Mouse (Mus musculus) hematopoietic stem cell, adult 5-6 weeks (primary cell): Measurements from ENCODE around the gene Tbcel. TPM values are rescaled to one million over a fixed set of nuclear protein-coding genes. Genes with fewer than 3 reads are reported as not detected.
A peak's percentile ranks its signal among the peaks of the same experiment; 100 is the strongest.

Source experiments
- ATAC-seq, 2 experiments: fragments of 125-278 bp in 1 of 2; replicated peaks in 1 of 2; 2 replicates each; pipeline ENCODE4 v1.8.0; 2016 to 2017; ENCODE audit warnings: inconsistent platforms in 2 of 2, mild to moderate bottlenecking in 2 of 2, moderate number of reproducible peaks in 2 of 2, low read depth in 1 of 2, moderate TSS enrichment in 1 of 2; ENCODE audit not compliant: low FRiP score in 2 of 2, poor library complexity in 2 of 2, severe bottlenecking in 2 of 2, insufficient read depth in 1 of 2, low TSS enrichment in 1 of 2
- total RNA-seq: library from RNA; stranded (forward); fragments of 172-1452, 232-1000 nt; gene quantifications from 2 replicates; pipeline ENCODE4 v1.2.3, GENCODE M21; 2017

Gene Tbcel
- total RNA-seq = 33.8 and 33.9 TPM in 2 replicates

DNA sequence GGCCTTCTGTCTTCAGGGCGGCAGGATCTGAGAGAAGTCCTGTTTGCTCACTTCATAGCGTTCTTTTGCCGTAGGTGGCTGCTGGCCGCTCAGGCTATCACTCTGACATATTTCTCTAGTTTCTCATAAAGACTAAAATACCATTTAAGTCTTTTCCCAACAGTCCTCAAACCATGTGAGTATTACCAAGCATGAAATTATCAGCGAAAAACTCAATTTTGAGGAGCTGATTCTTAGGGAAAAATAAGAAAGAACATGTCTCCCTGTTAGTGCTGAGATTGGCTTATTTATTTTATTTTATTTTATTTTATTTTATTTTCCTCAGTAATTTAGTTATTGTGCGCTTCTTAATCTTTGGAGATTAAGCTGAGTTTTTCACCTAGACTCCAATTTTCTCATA is at the start of gene Tbcel:
TSS of gene Tbcel (minus strand) at position 101 of the 400 bp plus-strand sequence.
- ATAC-seq = no peak

DNA sequence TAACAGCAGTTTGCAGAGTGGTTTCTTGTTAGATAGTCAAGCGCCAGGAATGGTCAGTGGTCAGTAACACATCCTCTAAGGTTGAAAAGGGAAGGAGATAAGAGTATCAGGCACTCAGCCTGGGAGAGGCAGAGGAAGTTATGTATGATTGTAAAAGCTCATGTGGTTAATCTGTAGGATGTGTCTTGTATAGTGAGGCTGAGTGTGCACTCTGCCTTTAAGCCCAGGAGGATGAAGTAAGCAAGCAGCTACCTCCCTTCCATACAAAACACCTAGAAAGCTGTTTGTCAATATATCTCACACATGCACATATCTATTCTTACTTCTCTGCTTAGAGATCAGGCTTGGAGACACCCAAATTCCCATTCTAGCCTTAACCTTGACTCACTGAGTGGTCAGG is 47.6 kb upstream of the Tbcel start:
- no peak; a peak in 1 of 4 replicates for ATAC-seq

DNA sequence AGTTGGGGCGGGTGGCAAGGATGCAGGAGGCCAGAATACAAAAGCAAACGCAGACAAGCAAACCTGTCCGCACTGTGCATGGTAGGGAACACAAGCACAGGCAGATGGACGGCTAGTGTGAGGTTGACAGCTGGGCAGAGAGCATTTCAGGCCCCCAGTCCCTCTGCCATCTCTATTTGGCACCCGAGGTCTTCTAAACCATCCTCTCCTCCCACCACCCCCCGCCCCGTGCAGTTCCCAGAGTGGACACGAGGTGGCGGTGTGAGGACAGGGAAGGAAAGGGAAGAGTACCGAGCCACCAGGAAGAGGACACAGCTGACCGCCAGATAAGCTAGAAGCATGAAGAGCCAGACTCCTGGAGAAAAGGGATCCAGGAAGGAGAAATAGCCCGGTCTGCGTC is 42.5 kb upstream of the Tbcel start:
- ATAC-seq = peak; percentile 67 to 68

DNA sequence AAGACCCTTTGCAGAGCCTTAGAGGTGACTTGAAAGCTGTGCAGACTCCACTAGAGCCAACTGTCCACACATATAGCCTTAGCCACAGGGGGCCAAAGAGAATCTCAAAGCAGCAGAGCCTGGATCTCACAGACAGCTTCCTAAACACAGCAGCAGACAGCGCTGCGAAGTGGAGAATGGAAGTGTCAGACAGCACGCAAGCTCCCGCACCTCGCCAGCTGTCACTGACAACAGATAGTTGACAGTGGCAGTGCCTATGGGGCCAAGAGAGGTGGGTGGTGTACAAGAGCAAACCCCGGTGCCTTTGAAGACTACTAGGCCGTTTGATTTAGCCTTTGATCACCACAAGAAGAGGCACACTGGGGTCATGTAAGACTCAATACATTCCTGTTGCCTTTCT is 41.4 kb upstream of the Tbcel start:
- no peak for ATAC-seq

DNA sequence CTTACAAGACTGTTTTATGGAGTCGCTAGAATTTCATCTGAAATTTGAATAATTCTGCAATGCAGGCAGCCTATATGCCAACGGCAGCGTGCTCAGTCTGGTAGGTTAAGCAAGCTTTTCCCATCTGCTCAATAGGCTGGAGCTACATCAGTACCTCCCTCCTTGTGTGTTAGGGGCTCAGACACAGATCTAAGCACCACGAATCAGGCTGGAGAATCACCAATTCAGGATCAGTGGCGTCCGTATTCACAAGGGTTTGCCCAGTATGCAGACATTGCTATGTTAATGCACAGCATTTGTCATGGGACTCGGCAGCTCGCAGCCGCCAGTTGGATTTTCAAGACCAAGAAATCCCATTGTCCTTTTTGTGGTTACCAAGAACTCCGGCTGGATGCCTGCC is 36.9 kb upstream of the Tbcel start:
- no peak for ATAC-seq

DNA sequence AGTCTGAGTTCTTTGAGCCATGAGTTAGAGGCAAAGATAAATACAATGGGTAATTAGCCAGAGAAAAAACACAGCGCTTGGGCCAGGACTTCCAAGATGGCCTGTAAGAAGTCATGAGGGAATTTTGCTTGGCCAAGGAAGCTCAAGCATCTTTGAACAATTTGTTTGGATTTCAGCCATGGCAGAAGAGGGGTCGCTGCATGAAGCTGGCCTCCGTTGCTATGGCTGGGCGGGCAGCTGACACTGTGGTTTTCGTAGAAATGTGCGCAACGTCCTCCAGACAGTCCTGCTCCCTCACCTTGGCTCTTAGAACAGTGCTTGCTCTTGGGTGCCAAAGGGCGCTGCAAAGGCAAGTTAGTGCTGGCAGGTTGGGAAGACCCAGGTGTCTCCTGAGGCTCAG is 25.9 kb upstream of the Tbcel start:
- ATAC-seq = no peak

DNA sequence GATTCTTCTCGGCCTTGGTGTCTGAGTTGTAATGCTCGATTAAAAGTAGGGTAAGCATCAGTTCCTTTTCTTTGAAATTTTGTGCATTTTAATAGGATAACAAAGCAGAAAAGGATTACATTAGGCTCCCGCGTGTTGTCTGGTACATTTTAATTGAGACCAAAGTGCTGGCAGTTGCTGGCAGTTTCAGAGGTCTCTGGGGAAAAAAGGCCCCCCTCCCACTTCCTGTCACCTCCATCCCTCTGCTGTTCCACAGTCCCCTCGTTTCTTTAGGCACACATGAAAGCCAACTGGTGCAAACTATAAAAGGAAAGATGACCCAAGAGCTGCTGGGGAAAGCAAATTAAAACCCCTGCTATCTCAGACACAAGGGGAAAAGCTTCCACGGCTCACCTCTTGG is 25.4 kb upstream of the Tbcel start:
- ATAC-seq = no peak

DNA sequence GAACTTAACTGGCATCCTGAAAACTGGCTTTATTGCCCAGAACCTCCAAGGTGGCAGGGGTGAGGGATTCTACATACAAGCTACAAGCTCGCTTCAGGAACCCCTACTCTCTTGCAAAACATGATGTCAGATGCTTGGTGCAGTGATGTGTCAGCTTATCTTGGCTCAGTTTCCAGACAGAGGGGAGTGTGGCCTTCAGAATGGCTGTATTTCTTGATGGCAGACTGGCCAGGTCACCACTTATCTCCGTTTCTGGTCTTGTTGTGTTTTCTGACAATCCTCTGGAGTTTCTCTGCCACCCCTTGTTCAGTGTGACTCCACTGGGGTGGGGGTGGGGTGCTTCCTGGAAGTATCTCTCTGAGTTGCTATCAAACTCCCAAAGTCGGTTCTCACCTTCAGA is 24.3 kb upstream of the Tbcel start:
- ATAC-seq = no peak

DNA sequence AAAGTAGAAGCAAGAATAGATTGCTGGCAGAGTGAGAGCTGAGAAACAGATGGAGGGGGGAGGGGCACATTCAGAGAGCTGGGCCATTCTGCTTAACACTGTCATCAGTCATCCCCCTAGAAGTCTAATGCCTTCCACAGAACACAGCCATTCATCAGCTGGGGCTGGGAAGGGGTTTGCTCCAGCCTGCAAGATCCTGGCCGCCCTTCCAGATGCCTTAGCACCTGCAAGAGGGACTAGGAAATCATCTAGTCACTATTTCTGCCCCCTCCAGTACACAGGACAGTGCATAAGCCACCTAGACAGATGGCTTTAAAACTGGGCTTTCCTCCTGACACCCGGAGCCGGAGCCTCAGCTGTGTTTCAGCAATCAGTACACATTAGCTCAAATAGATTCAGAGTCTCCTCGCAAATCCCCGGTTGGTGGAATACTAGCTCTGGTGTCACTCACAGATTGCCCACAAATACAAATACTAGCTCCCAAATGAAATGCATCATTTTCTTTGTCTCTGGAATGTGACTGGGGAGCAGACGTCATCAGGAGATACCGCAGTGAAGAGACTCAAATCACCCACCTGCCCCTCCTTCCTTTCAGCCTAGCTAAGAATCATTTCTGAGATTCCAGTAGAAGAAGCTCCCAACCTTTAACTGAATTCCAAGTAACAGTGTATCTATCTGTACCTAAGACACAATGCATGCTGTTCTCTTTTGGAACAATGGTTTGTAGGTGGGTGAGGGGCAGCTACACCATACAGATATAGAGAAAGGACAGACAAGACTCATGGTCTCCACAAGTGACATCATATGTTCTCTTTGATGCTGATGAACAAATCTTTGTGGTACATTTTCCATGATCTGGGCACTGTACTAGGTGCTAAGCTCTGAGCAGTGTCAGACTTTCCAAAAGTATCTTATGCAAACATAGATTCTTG is 22.9 kb upstream of the Tbcel start:
- ATAC-seq = no peak

DNA sequence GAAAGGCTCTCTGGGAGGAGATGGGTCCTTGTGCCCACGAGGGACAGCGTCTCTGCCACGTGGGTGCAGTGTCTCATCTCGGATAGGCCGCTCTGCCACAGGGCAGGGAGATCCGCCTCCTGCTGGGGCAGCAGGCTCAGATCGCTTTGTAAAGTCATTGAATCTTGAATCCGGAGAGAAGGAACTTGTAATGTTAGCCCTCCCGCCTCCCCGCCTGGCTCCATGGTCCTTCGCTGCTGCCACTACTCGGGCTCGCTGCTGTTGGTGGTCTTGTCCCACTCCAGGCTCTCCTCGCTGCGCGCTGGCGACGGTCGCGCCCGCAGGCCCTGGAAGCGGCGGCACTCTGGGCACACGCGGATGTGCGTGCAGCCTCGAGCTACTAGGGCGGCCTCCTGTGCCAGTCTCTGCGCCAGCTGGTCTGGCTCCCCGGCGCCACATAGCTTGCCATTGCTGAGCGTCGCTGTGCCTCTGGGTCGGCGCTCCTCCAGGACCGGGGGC is 13.0 kb upstream of the Tbcel start:
- ATAC-seq = peak; percentile 37 to 66

DNA sequence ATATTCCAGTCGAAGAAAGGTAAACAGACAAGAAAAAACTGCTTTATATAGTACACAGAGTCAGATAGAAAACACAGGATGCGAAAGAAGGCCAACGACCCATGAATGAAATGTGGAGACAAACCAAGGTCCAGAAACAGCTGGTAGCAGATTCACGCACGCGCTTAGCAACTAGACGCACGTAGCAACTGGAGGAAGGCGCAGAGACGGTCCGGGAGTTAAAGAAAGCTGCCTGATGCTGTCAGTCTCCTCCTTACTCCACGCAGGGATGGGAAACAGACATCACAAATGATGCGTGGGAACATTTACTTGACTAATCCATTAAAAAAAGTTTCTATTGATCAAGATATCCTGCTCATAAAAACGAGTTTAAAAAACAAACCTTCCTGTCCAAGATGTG is 10.6 kb upstream of the Tbcel start:
- ATAC-seq = no peak

DNA sequence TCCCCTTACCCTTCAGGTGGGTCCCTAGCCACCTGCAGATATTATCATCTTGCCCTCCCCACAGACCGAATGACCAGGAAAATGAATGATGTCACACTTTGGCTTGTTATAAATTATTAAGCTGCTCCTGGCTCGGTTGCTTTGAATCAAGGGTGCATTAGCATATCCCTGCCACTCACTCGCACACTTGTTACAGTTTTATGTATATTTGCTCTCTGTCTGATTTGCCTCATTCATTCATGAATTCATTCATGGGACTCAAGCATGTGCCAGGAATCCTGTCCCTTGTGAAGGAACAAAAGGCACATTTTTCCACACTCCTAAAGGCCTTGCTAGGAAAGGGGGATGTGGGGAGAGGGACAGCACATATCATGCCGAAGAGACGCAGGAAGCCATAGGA is 5.5 kb upstream of the Tbcel start:
- ATAC-seq = no peak

DNA sequence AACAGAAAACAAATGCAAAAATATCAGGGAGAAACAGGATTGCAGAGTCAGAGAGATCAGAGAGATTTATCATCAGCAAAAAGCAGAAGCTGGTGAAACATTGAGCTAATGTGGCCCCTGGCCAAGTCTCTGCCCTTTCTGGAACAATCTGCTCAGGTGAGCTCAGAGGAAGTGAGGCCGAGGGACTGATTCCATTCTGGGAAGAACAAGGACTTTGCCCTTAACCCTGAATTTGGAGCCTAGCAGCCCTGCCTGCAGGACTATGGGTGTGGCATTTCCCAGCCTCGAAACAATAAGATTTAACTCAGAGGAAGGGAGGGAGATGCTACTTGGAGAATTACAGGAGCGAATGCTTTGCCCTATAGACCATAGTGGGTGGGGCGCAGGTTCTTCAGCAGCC is 4.7 kb upstream of the Tbcel start:
- ATAC-seq = peak in 1 of 2 experiments; percentile 65; a peak in 1 of 4 replicates

DNA sequence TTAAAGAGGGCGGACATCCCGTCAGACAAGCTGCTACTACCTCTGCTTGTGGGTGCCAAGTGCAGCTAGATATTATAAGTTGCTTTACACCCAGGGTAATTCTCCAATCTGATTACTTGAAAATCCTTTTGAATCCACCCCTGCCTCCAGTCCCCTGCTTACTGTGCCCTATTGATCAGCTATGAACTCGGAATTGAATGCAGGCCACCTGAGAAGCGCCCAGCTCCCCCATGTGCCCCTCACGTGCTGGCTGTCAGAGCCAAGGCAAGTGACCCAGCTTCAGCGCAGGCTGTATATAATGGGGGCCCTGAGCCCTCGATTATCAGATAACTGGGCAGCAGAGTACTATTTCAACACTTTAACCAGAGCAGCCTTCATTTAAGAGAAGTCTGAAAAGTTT is 626 bp upstream of the Tbcel start:
- no peak for ATAC-seq

DNA sequence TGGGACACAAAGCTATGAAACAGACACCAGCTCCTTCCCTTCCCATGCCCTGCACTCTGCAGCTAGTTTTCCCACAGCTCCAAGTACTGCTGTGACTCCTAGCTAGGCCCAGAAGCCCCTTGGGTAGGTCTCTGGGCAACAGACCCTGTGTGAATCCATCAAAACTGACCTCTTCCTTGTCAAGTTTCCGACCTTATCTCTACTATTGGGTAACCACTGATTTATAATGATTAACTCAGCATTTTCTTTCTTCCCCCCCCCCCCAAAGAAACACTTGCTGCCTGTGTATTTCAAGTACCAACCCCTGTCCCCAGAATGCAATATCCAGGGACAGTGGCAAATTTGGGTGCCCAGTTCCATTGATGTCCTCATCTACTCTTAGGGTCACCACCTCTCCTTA is 587 bp downstream of the Tbcel start:
- ATAC-seq = no peak

DNA sequence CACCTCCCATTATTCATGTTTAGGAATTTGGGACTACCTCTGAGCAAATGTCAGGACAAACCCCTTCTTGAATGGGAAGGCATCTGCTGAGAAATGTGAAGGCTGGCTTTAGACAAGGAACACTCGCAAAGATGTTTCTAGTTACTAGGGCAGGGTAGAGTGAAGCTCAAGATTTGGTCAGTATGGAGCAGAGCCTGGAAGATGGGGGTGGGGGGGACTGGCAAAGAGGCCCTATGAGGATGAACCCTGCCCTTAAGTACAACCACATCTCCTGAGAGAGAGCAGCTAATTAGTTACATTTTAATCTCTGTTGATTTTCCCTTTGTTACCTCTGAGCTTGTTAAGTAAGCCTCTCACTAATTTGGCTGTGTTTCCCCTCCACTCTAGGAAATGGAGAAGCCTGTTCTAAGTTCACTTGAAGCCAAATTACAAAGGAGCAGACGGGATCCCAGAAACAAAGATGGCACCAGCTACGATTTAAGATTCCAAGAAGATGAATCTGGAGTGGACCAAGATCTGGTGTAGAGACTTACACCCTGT is 2.6 kb downstream of the Tbcel start:
- ATAC-seq = no peak

DNA sequence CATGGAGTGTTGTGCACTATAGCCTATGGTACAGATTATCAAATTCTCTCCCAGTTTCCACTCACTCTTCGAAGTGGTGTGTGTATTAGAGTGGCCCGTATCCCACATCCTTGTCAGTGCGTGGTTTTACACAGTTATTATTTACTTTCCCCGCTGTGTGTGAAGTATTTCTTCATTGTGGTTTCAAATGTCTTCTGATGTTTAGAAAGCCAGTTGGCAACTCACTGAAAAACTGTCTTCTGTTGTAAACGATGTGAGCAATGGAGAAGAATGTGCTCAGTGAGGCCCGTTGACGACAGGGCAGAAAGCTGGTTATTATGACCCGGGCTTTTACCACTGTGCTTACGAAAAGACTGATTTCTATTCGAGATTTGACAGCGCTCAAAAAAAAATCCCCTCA is 3.0 kb downstream of the Tbcel start:
- no peak for ATAC-seq

DNA sequence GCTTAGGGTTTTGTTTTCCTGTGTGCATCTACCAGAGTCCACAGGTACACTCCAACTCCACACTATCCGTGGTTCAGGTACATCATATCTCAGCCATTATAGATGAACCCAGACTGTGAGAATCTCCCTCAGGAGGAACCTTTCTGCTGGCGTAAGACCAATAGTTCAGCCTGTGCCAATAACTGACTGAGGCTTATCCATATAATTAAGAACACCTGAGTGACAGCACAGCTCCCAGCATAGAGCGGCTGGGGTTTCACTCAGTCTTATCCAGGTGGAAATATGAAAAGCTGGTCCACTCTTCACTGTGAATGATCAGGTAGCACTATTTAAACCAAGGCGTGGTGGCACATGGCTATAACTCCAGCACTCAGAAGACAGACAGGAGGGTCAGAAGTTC is 3.9 kb downstream of the Tbcel start:
- no peak for ATAC-seq

DNA sequence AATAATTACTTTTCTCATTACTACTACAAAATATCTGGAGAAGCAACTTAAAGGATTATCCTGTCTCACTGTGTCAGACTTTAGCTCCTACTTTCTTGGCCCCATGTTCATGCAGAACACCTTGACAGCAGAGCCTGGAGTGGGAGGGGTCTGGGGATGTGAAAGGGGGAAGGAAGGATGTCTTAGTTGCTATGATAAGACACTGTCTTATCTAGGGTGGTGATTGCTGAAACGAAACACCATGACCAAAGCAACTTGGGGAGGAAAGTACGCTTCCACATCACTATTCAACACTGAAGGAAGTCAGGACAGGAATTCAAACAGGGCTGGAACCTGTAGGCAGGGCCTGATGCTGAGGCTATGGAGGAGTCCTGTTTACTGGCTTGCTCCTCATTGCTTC is 11.3 kb downstream of the Tbcel start:
- ATAC-seq = no peak
